Mouse (Mus musculus) midbrain, embryonic 12.5 days (tissue): ENCODE measurements around the gene Myoz1. TPM values are rescaled to one million over a fixed set of nuclear protein-coding genes. Genes with fewer than 3 reads are reported as not detected.

ENCODE experiments used
- ATAC-seq: fragments of 200-750 bp; cut with Nextera tagmentation; 2 replicates; pipeline ENCODE4 v1.8.0; 2017; ENCODE audit warnings: low read depth, moderate TSS enrichment, moderate library complexity; ENCODE audit not compliant: low FRiP score
- H3K27ac ChIP-seq: fragments of 300-500 bp; sonication (generic); replicated peaks from 2 replicates; pipeline ENCODE4 v1.5.1; 2016; ENCODE audit warnings: mild to moderate bottlenecking
- H3K27me3 ChIP-seq: fragments of 300-500 bp; sonication (generic); 2 replicates; pipeline ENCODE4 v1.6.1; 2016; ENCODE audit warnings: mild to moderate bottlenecking
- H3K36me3 ChIP-seq: fragments of 300-500 bp; sonication (generic); 2 replicates; pipeline ENCODE4 v1.6.1; 2016
- H3K4me1 ChIP-seq: fragments of 300-500 bp; sonication (generic); 2 replicates; pipeline ENCODE4 v1.6.1; 2016
- H3K4me2 ChIP-seq: fragments of 300-500 bp; sonication (generic); replicated peaks from 2 replicates; pipeline ENCODE4 v1.6.1; 2016; ENCODE audit warnings: mild to moderate bottlenecking, moderate library complexity
- H3K4me3 ChIP-seq: fragments of 300-500 bp; sonication (generic); 2 replicates; pipeline ENCODE4 v1.5.1; 2016; ENCODE audit warnings: mild to moderate bottlenecking
- H3K9ac ChIP-seq: fragments of 300-500 bp; sonication (generic); replicated peaks from 2 replicates; pipeline ENCODE4 v1.6.1; 2016; ENCODE audit warnings: mild to moderate bottlenecking, moderate library complexity
- H3K9me3 ChIP-seq: fragments of 300-500 bp; sonication (generic); 2 replicates; pipeline ENCODE4 v1.6.1; 2016; ENCODE audit warnings: mild to moderate bottlenecking
- WGBS: fragments of 180-500 bp; shearing (Covaris S2); methylation state at CpG from one replicate; pipeline ENCODE4 v1.1.7; 2016; 5-methylcytosine and 5-hydroxymethylcytosine counted together
- polyA plus RNA-seq: library from polyadenylated mRNA; unstranded; fragments of >200 nt; fragmentation: Nextera tagmentation; extraction: Ambion mirVana; gene quantifications from 2 replicates; pipeline ENCODE4 v1.2.1, GENCODE M21; 2016

The Myoz1 gene
- polyA plus RNA-seq, 1 experiment from 2014 or later, result 0.14 TPM

DNA sequence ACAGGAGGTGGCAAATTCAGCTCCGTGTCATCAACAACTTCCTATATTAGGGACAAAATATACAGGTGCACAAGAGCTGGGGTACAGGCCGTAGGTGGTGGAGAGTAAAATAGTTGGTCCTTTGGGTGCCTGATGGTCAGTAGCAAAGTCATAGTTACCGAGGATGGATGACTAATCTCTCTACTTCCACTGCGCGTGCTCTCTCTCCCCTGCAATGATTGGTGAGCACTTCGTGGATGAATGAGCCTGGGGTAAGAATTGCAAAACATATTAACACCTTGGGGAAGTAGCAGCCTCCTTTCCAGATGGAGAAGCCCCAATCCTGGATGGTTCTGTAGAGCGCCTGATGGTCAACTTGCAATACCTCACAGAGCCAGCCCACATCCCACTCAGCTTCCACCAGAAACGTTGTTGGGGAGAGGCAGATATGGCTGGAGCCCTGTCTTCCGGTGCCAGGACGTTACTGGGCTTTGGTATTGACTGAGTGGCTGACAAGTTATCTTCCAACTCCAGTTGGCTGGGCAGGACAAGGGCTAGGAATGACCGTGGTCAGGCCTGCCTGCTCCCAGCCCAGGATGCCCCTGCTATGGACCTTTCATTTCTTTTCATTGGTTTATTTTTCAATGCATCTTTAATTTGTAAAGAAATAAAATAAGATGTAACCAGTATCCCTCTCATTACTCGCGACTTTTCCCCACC, 38.0 kb upstream of the Myoz1 start:
- Histone ChIP-seq H3K9me3 (no peaks in the 10 kb centered on the region), H3K4me2 (peak overlapping the region; percentile 87), H3K9ac (peak overlapping the region; percentile 91), H3K4me1 (peaks cover 40% of the 10 kb centered on the region), H3K36me3 (peaks cover 50% of the 10 kb centered on the region), H3K4me3 (peak overlapping the region; percentile 90), H3K27ac (peak overlapping the region; percentile 97), H3K27me3 (no peaks in the 10 kb centered on the region)
- WGBS, result 52% methylated on average over 13 of the region's 13 CpGs
- ATAC-seq, result peak; percentile 61

DNA sequence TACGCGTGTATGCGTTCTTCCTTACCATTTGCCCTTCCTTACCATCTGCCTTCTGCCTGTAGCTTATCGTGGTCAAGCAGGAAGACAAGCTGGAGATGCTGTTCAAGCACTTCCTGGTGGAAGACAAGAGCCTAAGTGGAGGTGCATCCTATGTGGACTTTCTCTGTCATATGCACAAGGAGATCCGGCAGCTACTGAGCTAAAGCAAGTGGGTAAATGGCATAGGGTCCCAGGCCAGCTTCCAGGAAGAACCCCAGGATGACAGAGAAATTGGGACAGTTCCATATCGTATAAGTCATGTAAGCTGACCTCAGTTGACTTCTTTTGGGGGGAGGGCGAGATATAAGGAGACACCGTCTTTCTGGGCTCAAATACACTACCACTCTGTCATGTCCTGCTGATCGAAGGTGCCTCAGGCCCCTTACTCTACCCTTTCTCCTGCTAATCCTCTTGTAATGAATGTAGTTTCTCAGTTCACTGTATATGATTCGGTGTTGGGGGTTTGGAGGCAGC, 37.3 kb upstream of the Myoz1 start:
- H3K9me3 ChIP-seq, result no peaks in the 10 kb centered on the region
- H3K27ac ChIP-seq, result no peak overlapping the region
- H3K9ac ChIP-seq, result no peak overlapping the region
- no peak overlapping the region for H3K4me3 ChIP-seq
- no peaks in the 10 kb centered on the region for H3K27me3 ChIP-seq
- H3K4me1 ChIP-seq, result peaks cover 37% of the 10 kb centered on the region
- 95% methylated on average over 10 of the region's 10 CpGs for WGBS
- ATAC-seq, result no peak
- H3K36me3 ChIP-seq, result peaks cover 57% of the 10 kb centered on the region
- H3K4me2 ChIP-seq, result no peak overlapping the region

DNA sequence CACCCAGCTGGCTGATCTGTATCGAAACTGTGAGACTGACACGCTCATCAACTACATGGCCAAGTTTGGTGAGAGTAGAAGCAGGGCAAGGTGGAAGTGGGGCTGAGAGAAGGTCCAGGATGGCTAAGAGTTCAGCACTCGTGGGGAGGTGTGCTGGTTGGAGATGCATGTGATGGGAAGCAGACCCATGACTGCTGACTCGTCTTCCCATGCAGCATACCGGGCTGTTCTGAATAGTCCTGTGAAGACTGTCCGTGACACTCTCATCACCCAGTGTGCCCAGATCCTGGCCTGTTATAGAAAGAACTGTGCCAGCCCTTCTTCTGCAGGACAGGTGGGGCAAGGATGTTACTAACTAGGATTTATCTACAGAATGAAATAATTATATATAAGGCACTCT, 35.4 kb upstream of the Myoz1 start:
- no peak overlapping the region for H3K4me3 ChIP-seq
- peaks cover 20% of the 10 kb centered on the region for H3K4me1 ChIP-seq
- no peak overlapping the region for H3K4me2 ChIP-seq
- WGBS, result 95% methylated on average over 6 of the region's 6 CpGs
- H3K9ac ChIP-seq, result no peak overlapping the region
- H3K36me3 ChIP-seq, result peaks cover 76% of the 10 kb centered on the region
- no peak for ATAC-seq
- no peak overlapping the region for H3K27ac ChIP-seq
- no peaks in the 10 kb centered on the region for H3K9me3 ChIP-seq
- no peaks in the 10 kb centered on the region for H3K27me3 ChIP-seq

DNA sequence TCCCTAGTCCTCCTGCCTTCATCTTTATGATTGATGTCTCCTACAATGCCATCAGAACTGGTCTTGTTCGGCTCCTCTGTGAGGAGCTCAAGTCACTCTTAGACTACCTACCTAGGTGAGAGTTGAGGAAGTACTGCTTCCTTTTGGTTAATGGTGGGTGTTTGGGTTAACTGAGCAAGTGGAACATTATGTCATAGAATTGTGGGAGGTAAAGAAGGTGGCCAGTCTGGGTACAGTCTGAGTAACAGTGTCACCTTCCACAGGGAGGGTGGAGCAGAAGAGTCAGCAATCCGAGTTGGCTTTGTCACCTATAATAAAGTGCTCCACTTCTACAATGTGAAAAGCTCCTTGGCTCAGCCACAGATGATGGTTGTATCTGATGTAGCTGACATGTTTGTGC, 32.7 kb upstream of the Myoz1 start:
- Histone ChIP-seq H3K27me3 (no peaks in the 10 kb centered on the region), H3K4me3 (no peak overlapping the region), H3K9ac (no peak overlapping the region), H3K4me2 (no peak overlapping the region), H3K9me3 (no peaks in the 10 kb centered on the region), H3K4me1 (peaks cover 2% of the 10 kb centered on the region; the same call in 1 of the 2 replicates), H3K27ac (no peak overlapping the region), H3K36me3 (peaks cover 99% of the 10 kb centered on the region)
- no peak for ATAC-seq
- 92% methylated on average over 2 of the region's 2 CpGs for WGBS

DNA sequence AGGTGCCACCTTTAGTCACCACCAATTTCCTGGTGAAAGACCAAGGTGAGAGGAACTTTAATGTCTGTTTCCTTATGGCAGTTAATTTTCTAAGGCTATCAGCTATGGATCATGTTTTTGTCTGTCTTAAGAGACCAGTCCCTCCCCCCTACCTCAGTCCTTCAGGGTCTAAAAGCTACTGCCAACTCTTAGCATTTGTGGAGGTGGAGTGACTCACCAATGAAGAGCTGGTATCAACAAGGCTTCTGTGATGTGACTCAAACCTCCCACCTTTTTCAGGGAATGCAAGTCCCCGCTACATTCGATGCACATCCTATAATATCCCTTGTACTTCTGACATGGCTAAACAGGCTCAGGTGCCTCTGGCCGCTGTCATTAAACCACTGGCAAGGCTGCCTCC, 30.2 kb upstream of the Myoz1 start:
- no peak overlapping the region for H3K27ac ChIP-seq
- H3K4me2 ChIP-seq, result no peak overlapping the region
- H3K9me3 ChIP-seq, result no peaks in the 10 kb centered on the region
- no peak for ATAC-seq
- H3K27me3 ChIP-seq, result no peaks in the 10 kb centered on the region
- H3K4me3 ChIP-seq, result no peak overlapping the region
- H3K36me3 ChIP-seq, result peaks cover 98% of the 10 kb centered on the region
- no peak overlapping the region for H3K9ac ChIP-seq
- WGBS, result 92% methylated on average over 3 of the region's 3 CpGs
- no peaks in the 10 kb centered on the region for H3K4me1 ChIP-seq

DNA sequence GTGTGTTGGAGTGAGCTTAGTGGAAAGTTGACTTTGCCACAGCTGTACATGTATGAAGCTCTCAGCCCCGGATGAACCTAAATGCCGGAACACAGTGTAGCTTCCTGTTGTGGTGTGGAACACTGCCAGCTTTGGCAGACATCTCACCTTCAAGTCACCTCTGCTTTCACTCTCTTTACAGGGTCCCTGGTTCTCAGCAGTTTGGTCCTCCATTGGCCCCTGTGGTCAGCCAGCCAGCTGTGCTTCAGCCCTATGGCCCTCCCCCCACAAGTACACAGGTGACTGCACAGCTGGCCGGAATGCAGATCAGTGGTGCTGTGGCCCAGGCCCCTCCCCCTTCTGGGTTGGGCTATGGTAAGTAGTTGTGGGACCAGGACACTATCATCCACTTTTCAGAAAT, 26.2 kb upstream of the Myoz1 start:
- WGBS, result 80% methylated on average over 3 of the region's 3 CpGs
- Histone ChIP-seq H3K27me3 (no peaks in the 10 kb centered on the region), H3K36me3 (peaks cover 98% of the 10 kb centered on the region), H3K4me1 (no peaks in the 10 kb centered on the region), H3K27ac (no peak overlapping the region), H3K4me2 (no peak overlapping the region), H3K9ac (no peak overlapping the region), H3K4me3 (no peak overlapping the region), H3K9me3 (no peaks in the 10 kb centered on the region)
- no peak for ATAC-seq

DNA sequence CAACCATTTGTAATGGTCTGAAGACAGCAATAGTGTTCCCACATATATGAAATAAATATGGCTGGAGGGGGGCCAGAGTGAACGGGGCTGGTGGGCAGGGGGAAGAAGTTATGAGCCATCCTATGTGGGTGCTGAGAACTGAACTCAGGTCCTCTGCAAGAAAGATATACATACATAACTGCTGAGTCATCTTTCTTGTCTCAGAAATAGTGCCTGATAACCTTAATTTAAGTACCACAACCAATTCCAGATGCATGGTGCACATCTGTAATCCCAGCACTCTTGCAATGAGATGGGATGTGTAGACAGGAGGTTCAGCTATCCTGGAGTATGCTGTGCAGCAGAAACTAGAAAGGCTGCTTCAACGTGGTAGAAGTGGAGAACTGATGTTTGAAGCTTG, 25.4 kb upstream of the Myoz1 start:
- Histone ChIP-seq H3K9me3 (no peaks in the 10 kb centered on the region), H3K27me3 (no peaks in the 10 kb centered on the region), H3K27ac (no peak overlapping the region), H3K36me3 (peaks cover 98% of the 10 kb centered on the region), H3K9ac (no peak overlapping the region), H3K4me2 (no peak overlapping the region), H3K4me1 (no peaks in the 10 kb centered on the region), H3K4me3 (no peak overlapping the region)
- 92% methylated on average over 2 of the region's 2 CpGs for whole genome bisulfite sequencing
- no peak for ATAC-seq

DNA sequence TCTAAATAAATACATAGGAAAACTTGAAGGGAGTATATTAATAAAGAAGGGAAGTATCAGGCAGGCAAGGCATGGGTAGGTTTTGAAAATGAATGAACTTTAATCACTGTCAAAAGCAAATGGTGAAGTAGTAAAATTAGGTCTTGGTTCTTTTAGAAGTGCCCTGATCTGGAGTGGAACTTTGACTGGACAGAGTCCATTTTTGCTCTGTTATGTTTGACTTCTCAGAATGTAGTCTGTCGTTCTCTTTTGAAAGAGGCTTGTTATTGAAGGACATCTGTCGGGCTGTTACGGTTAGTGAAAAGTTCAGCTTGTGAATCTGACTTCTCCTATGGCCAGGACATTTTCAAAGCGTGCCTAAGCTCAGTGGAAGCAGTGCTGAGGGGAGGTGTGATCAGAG, 21.6 kb upstream of the Myoz1 start:
- WGBS, result 95% methylated on average over 4 of the region's 4 CpGs
- Histone ChIP-seq H3K9ac (no peak overlapping the region), H3K27me3 (no peaks in the 10 kb centered on the region), H3K4me2 (no peak overlapping the region), H3K9me3 (no peaks in the 10 kb centered on the region), H3K4me3 (no peak overlapping the region), H3K36me3 (peaks cover 70% of the 10 kb centered on the region), H3K27ac (no peak overlapping the region), H3K4me1 (peaks cover 13% of the 10 kb centered on the region)
- ATAC-seq, result no peak

DNA sequence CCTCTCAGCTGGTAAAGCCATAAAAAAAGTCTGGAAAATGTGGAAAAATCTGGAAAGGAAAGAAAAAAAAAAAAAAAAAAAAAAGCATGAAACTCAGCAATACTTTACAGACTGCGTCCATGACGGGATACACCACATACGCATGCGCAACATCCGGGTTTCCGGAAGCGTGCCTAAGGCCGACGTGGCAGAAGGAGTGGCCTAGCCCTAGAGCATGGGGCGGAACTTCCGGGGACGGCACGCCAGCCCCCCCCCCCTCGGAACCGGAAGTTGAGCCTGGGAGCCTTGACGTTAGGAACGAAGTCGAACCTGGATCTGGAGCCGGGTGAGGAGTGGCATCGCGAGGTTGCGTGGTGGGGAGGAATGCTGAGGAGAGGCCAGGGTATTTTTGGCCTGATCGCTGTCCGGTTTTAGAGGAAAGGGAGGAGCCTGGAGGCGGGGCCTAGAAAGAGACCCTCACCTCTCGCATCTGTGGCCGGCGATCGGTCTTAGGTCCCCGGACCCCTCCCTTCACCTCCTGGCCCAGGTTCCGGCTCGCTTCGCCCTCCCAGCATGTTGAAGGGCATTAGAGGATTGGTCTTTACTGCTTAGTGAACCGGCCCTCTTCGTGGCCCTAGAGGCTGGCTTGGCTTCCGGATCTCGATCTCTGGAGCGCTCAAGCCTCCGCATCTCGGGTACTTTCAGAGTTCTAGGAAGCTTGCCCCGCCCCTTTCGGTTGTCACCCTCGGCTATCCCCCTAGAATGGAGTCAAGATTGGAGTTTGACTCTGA, 17.9 kb upstream of the Myoz1 start, which contains the start of gene Sec24c:
Gene Sec24c (plus strand): TSS at position 245 of the 770 bp plus-strand sequence.
- WGBS, result 0% methylated on average over 43 of the region's 43 CpGs

DNA sequence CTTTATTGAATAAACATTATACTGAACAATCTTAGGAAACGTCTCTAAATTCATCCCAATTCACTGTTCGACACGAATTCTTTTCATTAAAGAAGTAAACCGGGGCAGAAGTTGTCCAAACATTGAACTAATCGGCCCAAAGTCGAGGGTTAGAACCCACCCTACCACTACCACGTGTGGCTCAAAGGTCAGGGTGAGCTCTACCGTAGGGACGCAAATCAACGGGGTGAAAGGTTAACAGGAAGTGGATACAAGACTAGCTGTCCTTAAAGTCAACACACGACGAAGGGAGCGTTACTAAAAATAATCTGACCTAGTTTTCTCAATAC, 17.4 kb upstream of the Myoz1 start:
- Histone ChIP-seq H3K27ac (no peak overlapping the region; the same call in 1 of the 2 replicates), H3K27me3 (peaks cover 2% of the 10 kb centered on the region; the same call in 1 of the 2 replicates), H3K36me3 (peaks cover 30% of the 10 kb centered on the region), H3K4me3 (peak overlapping the region; percentile 83), H3K4me2 (peak overlapping the region; percentile 73), H3K9me3 (no peaks in the 10 kb centered on the region), H3K4me1 (peaks cover 13% of the 10 kb centered on the region), H3K9ac (0 out of 2 replicates have a peak overlapping the region, but pooled peaks have one; percentile 20)
- WGBS, result 11% methylated on average over 13 of the region's 13 CpGs
- peak; percentile 66 for ATAC-seq

More for the DNA sequence above, 17.9 kb upstream of the Myoz1 start, which contains the start of gene Sec24c:
- Histone ChIP-seq H3K9ac (peak within 1 kb of the TSS; percentile 86), H3K4me3 (peak within 1 kb of the TSS; percentile 83), H3K27me3 (peaks cover 2% of the 10 kb centered on the region; the same call in 1 of the 2 replicates), H3K27ac (peak within 1 kb of the TSS; percentile 84), H3K36me3 (peaks cover 36% of the 10 kb centered on the region), H3K4me1 (peaks cover 13% of the 10 kb centered on the region), H3K4me2 (peak within 1 kb of the TSS; percentile 73), H3K9me3 (no peaks in the 10 kb centered on the region)
- peak; percentile 97 for ATAC-seq

DNA sequence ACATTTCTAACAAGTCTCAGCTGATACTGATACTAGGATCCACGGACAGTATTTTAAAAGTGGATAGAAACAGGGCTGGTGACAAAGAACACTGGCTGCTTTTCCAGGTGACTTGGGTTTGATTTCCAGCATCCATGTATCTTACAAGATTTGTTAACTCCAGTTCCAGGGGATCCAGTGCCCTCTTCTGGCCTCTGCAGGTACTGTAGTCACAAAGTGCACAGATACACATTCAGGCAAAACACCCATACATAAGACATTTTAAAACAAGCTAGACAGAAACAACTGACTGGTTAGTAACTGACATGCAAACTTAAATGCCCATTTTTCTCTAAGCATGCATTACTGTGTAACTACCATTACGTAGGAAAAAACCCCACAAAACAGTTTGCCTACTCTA, 16.6 kb upstream of the Myoz1 start:
- 87% methylated on average over 2 of the region's 2 CpGs for WGBS
- Histone ChIP-seq H3K4me1 (peaks cover 13% of the 10 kb centered on the region), H3K4me3 (no peak overlapping the region), H3K36me3 (peaks cover 23% of the 10 kb centered on the region), H3K9me3 (no peaks in the 10 kb centered on the region), H3K4me2 (0 out of 2 replicates have a peak overlapping the region, but pooled peaks have one; percentile 73), H3K9ac (no peak overlapping the region), H3K27me3 (peaks cover 5% of the 10 kb centered on the region), H3K27ac (no peak overlapping the region)
- no peak for ATAC-seq

DNA sequence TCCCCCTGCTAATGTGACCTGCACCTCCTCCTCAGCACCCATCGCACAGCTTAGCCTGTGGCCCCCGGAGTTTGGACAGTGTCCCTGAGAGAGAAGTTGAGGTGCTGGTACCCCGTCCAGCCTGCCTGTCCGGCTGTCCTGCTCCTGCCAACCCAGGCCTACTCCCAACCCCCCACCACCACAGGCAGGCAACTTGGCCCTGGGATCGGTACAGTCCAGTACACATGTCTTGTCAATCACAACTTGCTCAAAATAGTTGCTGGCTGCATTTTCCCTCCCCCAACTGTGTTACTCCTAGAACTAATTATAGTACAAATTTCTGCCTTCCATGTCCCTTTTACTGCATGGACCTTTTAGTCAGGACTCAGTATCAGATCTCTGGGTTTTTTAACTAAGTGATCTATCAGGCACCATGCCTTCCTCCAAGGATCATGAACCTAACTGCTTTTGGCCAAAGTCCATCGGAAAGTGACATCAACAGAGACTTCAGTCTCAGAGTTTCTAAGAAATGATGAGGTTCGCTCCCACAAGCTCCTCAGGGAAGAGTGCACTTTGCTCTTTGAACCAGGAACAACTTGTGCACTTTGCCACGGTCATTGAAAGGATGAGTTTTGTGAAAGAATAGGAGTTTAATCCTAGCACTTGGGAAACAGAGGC, 11.9 kb upstream of the Myoz1 start, which contains the start of gene Synpo2l:
Gene Synpo2l (minus strand): TSS at position 201 of the 657 bp plus-strand sequence.
- 0 out of 2 replicates have a peak, but pooled peaks cover 4% of the 10 kb centered on the region for H3K4me1 ChIP-seq
- WGBS, result 81% methylated on average over 8 of the region's 8 CpGs
- ATAC-seq, result no peak
- no peaks in the 10 kb centered on the region for H3K36me3 ChIP-seq
- H3K27ac ChIP-seq, result no peak within 1 kb of the TSS
- H3K4me2 ChIP-seq, result no peak within 1 kb of the TSS
- H3K4me3 ChIP-seq, result no peak within 1 kb of the TSS
- H3K27me3 ChIP-seq, result peaks cover 34% of the 10 kb centered on the region
- no peaks in the 10 kb centered on the region for H3K9me3 ChIP-seq
- no peak within 1 kb of the TSS for H3K9ac ChIP-seq
